Mouse (Mus musculus) MEL (cell line): ENCODE results near the gene Arhgap23. TPM values are rescaled to one million over a fixed set of nuclear protein-coding genes. Genes with fewer than 3 reads are reported as not detected.

ENCODE experiments used
- DNase-seq: peaks from one replicate; pipeline ENCODE4 v3.0.0; 2011; ENCODE audit warnings: low read depth, low spot score
- H3K27ac ChIP-seq: 2 replicates; pipeline ENCODE4 v1.5.1; 2012; ENCODE audit warnings: low read depth, mild to moderate bottlenecking, control low read depth, low read length, moderate library complexity; ENCODE audit not compliant: control insufficient read depth
- H3K27me3 ChIP-seq, 2 experiments: fragments of 150-350 bp in 1 of 2; sonication (generic) in 1 of 2; 2 replicates each; pipeline ENCODE4 v1.6.1; 2012; ENCODE audit warnings: low read length in 2 of 2, mild to moderate bottlenecking in 2 of 2, improper control_type of control experiment in 1 of 2, moderate library complexity in 1 of 2; ENCODE audit not compliant: insufficient read depth in 2 of 2, control insufficient read depth in 1 of 2
- H3K36me3 ChIP-seq, 2 experiments: 2 replicates each; pipeline ENCODE4 v1.6.1; 2012 to 2014; ENCODE audit warnings: low read length in 2 of 2, improper control_type of control experiment in 1 of 2, inconsistent platforms in 1 of 2, mild to moderate bottlenecking in 1 of 2; ENCODE audit not compliant: insufficient read depth in 2 of 2, control insufficient read depth in 1 of 2
- H3K4me1 ChIP-seq, 2 experiments: fragments of 150-350 bp in 1 of 2; sonication (generic) in 1 of 2; 2 replicates each; pipeline ENCODE4 v1.6.1; 2012; ENCODE audit warnings: low read length in 2 of 2, improper control_type of control experiment in 1 of 2, mild to moderate bottlenecking in 1 of 2; ENCODE audit not compliant: insufficient read depth in 2 of 2, control insufficient read depth in 1 of 2
- H3K4me3 ChIP-seq, 2 experiments: fragments of 150-350 bp in 1 of 2; sonication (generic) in 1 of 2; 2 replicates each; pipeline ENCODE4 v1.5.1; 2012; ENCODE audit warnings: low read depth in 2 of 2, low read length in 2 of 2, mild to moderate bottlenecking in 2 of 2, moderate library complexity in 2 of 2, control low read depth in 1 of 2, improper control_type of control experiment in 1 of 2; ENCODE audit not compliant: control insufficient read depth in 1 of 2, insufficient read depth in 1 of 2
- H3K79me2 ChIP-seq: 2 replicates; pipeline ENCODE4 v1.6.1; 2012; ENCODE audit warnings: mild to moderate bottlenecking, low read length, moderate library complexity; ENCODE audit not compliant: control insufficient read depth, poor library complexity, insufficient read depth
- H3K9ac ChIP-seq: 2 replicates; pipeline ENCODE4 v1.6.1; 2012; ENCODE audit warnings: low read depth, mild to moderate bottlenecking, control low read depth, low read length, moderate library complexity; ENCODE audit not compliant: control insufficient read depth, poor library complexity, severe bottlenecking
- H3K9me3 ChIP-seq: fragments of 150-350 bp; sonication (generic); replicated peaks from 2 replicates; pipeline ENCODE4 v1.6.1; 2012; ENCODE audit warnings: mild to moderate bottlenecking, low read length, improper control_type of control experiment, moderate library complexity; ENCODE audit not compliant: insufficient read depth
- CHD1 ChIP-seq: IDR thresholded peaks from 2 replicates; pipeline ENCODE4 v1.6.1; 2012; ENCODE audit warnings: low read depth, mild to moderate bottlenecking, inconsistent platforms, low read length, improper control_type of control experiment
- CTCF ChIP-seq, 3 experiments: IDR thresholded peaks in 2 of 3; conservative IDR thresholded peaks in 1 of 3; 2 replicates each; pipeline ENCODE4 v1.5.1; 2011 to 2012; ENCODE audit warnings: low read length in 3 of 3, low read depth in 2 of 3, mild to moderate bottlenecking in 2 of 3, improper control_type of control experiment in 1 of 3, inconsistent platforms in 1 of 3, mixed read lengths in 1 of 3, moderate library complexity in 1 of 3; ENCODE audit not compliant: control insufficient read depth in 1 of 3, insufficient read depth in 1 of 3, poor library complexity in 1 of 3, severe bottlenecking in 1 of 3
- E2F4 ChIP-seq: IDR thresholded peaks from 2 replicates; pipeline ENCODE4 v1.6.1; 2011; ENCODE audit warnings: low read depth, low read length, improper control_type of control experiment, borderline replicate concordance
- ETS1 ChIP-seq: IDR thresholded peaks from 2 replicates; pipeline ENCODE4 v1.6.1; 2012; ENCODE audit warnings: low read depth, mild to moderate bottlenecking, inconsistent platforms, low read length, improper control_type of control experiment, moderate library complexity
- GABPA ChIP-seq: IDR thresholded peaks from 2 replicates; pipeline ENCODE4 v1.6.1; 2012; ENCODE audit warnings: low read depth, mild to moderate bottlenecking, inconsistent platforms, low read length, improper control_type of control experiment, moderate library complexity
- JUND ChIP-seq: IDR thresholded peaks from 2 replicates; pipeline ENCODE4 v1.6.1; 2011; ENCODE audit warnings: low read depth, mild to moderate bottlenecking, improper control_type of control experiment, low read length
- KAT2A ChIP-seq: conservative IDR thresholded peaks from 2 replicates; pipeline ENCODE4 v1.6.1; 2012; ENCODE audit warnings: low read depth, low read length, improper control_type of control experiment, inconsistent platforms
- MAX ChIP-seq: IDR thresholded peaks from 2 replicates; pipeline ENCODE4 v1.6.1; 2011; ENCODE audit warnings: low read length, improper control_type of control experiment
- MEF2A ChIP-seq: IDR thresholded peaks from 2 replicates; pipeline ENCODE4 v1.6.1; 2014; ENCODE audit warnings: low read depth, mild to moderate bottlenecking, inconsistent platforms, low read length, improper control_type of control experiment; ENCODE audit not compliant: poor library complexity, insufficient replicate concordance, severe bottlenecking; ENCODE audit errors: extremely low read depth
- MXI1 ChIP-seq: IDR thresholded peaks from 2 replicates; pipeline ENCODE4 v1.6.1; 2011; ENCODE audit warnings: mild to moderate bottlenecking, low read depth, low read length, improper control_type of control experiment
- MYC ChIP-seq: IDR thresholded peaks from 2 replicates; pipeline ENCODE4 v1.6.1; 2011; ENCODE audit warnings: low read depth, mild to moderate bottlenecking, low read length, improper control_type of control experiment, moderate library complexity
- NELFE ChIP-seq: IDR thresholded peaks from 2 replicates; pipeline ENCODE4 v1.6.1; 2011; ENCODE audit warnings: low read depth, low read length, improper control_type of control experiment
- NRF1 ChIP-seq: IDR thresholded peaks from 2 replicates; pipeline ENCODE4 v1.6.1; 2014; ENCODE audit warnings: low read depth, mild to moderate bottlenecking, inconsistent platforms, low read length, improper control_type of control experiment, moderate library complexity; ENCODE audit not compliant: poor library complexity, insufficient read depth, severe bottlenecking
- POLR2A ChIP-seq, 2 experiments: IDR thresholded peaks; 2 replicates each; pipeline ENCODE4 v1.6.1; 2011 to 2012; ENCODE audit warnings: low read length in 2 of 2, mild to moderate bottlenecking in 2 of 2, control low read depth in 1 of 2, improper control_type of control experiment in 1 of 2, low read depth in 1 of 2, moderate library complexity in 1 of 2; ENCODE audit not compliant: control insufficient read depth in 1 of 2, insufficient read depth in 1 of 2, poor library complexity in 1 of 2
- RAD21 ChIP-seq: IDR thresholded peaks from 2 replicates; pipeline ENCODE4 v1.6.1; 2011; ENCODE audit warnings: mild to moderate bottlenecking, low read depth, low read length, improper control_type of control experiment
- SIN3A ChIP-seq: IDR thresholded peaks from 2 replicates; pipeline ENCODE4 v1.6.1; 2012; ENCODE audit warnings: low read length, improper control_type of control experiment, inconsistent platforms
- SMC3 ChIP-seq: IDR thresholded peaks from 2 replicates; pipeline ENCODE4 v1.6.1; 2011; ENCODE audit warnings: low read depth, low read length, improper control_type of control experiment
- TAL1 ChIP-seq: IDR thresholded peaks from 2 replicates; pipeline ENCODE4 v1.6.1; 2012; ENCODE audit warnings: mild to moderate bottlenecking, inconsistent platforms, low read length, moderate library complexity, mixed read lengths
- TBP ChIP-seq: IDR thresholded peaks from 2 replicates; pipeline ENCODE4 v1.8.0; 2011; ENCODE audit warnings: low read depth, low read length, improper control_type of control experiment
- TCF12 ChIP-seq: IDR thresholded peaks from 2 replicates; pipeline ENCODE4 v1.6.1; 2014; ENCODE audit warnings: low read depth, mild to moderate bottlenecking, inconsistent platforms, low read length, improper control_type of control experiment, moderate library complexity
- UBTF ChIP-seq: IDR thresholded peaks from 2 replicates; pipeline ENCODE4 v1.6.1; 2012; ENCODE audit warnings: low read depth, mild to moderate bottlenecking, inconsistent platforms, low read length, improper control_type of control experiment, moderate library complexity, borderline replicate concordance; ENCODE audit not compliant: insufficient read depth
- ZC3H11A ChIP-seq: IDR thresholded peaks from 2 replicates; pipeline ENCODE4 v1.6.1; 2012; ENCODE audit warnings: low read depth, mild to moderate bottlenecking, inconsistent platforms, low read length, improper control_type of control experiment
- polyA plus RNA-seq, 2 experiments: library from polyadenylated mRNA; stranded (reverse) in 1 of 2; unstranded in 1 of 2; fragments of >175 nt in 1 of 2; fragments of >200 nt in 1 of 2; gene quantifications; 2 replicates each; pipeline versions ENCODE4 v1.2.1 to v1.2.4; 2012; ENCODE audit warnings: low replicate concordance in 2 of 2, low read depth in 1 of 2; ENCODE audit not compliant: insufficient read length in 2 of 2, insufficient read depth in 1 of 2, missing spikeins in 1 of 2
- total RNA-seq: library from RNA; depleted of rRNA; stranded (reverse); fragments of 300-350 nt; gene quantifications from 2 replicates; pipeline ENCODE4 v1.2.3, GENCODE M21; 2012

Arhgap23 gene
- total and polyA plus RNA-seq, 3 experiments, result 1.7 to 7.5 TPM; not detected in 1

GRCm38 (mm10) chr11:97408171-97408570 lies 7.2 kb upstream of the Arhgap23 start:
- H3K27ac ChIP-seq, result no peak overlapping the region
- peaks cover 0 to 3% of the 10 kb centered on the region in 2 experiments; a peak in 2 of 4 replicates for H3K36me3 ChIP-seq
- DNase-seq, result peak; percentile 83
- no peaks in the 10 kb centered on the region for H3K27me3 ChIP-seq
- TF ChIP-seq TCF12 (no peak), SMC3 (peak; percentile 97), ZC3H11A (peak; percentile 83), MAX (0 out of 2 replicates have a peak, but pooled peaks have one; percentile 39), RAD21 (peak; percentile 86), ETS1 (no peak), SIN3A (peak; percentile 50), CTCF (IDR thresholded peaks at IDR 0.05 in 2 of 3, conservative IDR thresholded peaks at IDR 0.05 in 1 of 3; ENCODE audit: control insufficient read depth in 1 of 3, insufficient read depth in 1 of 3, low read depth in 2 of 3, low read length in 3 of 3, poor library complexity in 1 of 3, severe bottlenecking in 1 of 3) (peak; percentile 78 to 94 (median 86)), MEF2A (no peak)
- TF ChIP-seq, all 39 proteins: peak for 6
- no peaks in the 10 kb centered on the region; the same call in 1 of the 2 replicates for H3K79me2 ChIP-seq
- H3K9ac ChIP-seq, result no peak overlapping the region
- H3K9me3 ChIP-seq, result no peaks in the 10 kb centered on the region
- H3K4me1 ChIP-seq, result peaks cover 3 to 10% of the 10 kb centered on the region in 2 experiments; a peak in 3 of 4 replicates
- no peak overlapping the region for H3K4me3 ChIP-seq

GRCm38 (mm10) chr11:97410958-97411357 lies 4.4 kb upstream of the Arhgap23 start:
- Histone ChIP-seq H3K4me3 (no peak overlapping the region), H3K27ac (no peak overlapping the region), H3K9me3 (no peaks in the 10 kb centered on the region), H3K27me3 (no peaks in the 10 kb centered on the region), H3K4me1 (peaks cover under 1 to 2% of the 10 kb centered on the region in 2 experiments; a peak in 1 of 4 replicates), H3K9ac (no peak overlapping the region)
- TF ChIP-seq RAD21 (no peak), UBTF (no peak), TBP (no peak), POLR2A (IDR thresholded peaks at IDR 0.05; ENCODE audit: control insufficient read depth in 1 of 2, insufficient read depth in 1 of 2, low read depth in 1 of 2, low read length in 2 of 2, poor library complexity in 1 of 2) (no peak), MYC (no peak), NELFE (no peak), CHD1 (no peak), MAX (no peak), KAT2A (no peak), NRF1 (no peak), E2F4 (no peak), MEF2A (no peak), JUND (no peak), MXI1 (no peak), CTCF (IDR thresholded peaks at IDR 0.05 in 2 of 3, conservative IDR thresholded peaks at IDR 0.05 in 1 of 3; ENCODE audit: control insufficient read depth in 1 of 3, insufficient read depth in 1 of 3, low read depth in 2 of 3, low read length in 3 of 3, poor library complexity in 1 of 3, severe bottlenecking in 1 of 3) (no peak), ZC3H11A (no peak), GABPA (no peak), TAL1 (no peak), ETS1 (no peak)
- TF ChIP-seq, all 39 proteins: peak for 0
- H3K79me2 ChIP-seq, result peaks cover 3% of the 10 kb centered on the region; the same call in 1 of the 2 replicates
- DNase-seq, result no peak
- no peaks in the 10 kb centered on the region for H3K36me3 ChIP-seq
